Mouse (Mus musculus) small intestine, adult 2 months (tissue): ENCODE measurements around the gene Dguok.

Source experiments
- CTCF ChIP-seq: fragments of 200-500 bp; IDR thresholded peaks from 2 replicates; pipeline ENCODE4 v1.5.1; 2012; ENCODE audit warnings: low read depth, mild to moderate bottlenecking, control low read depth, inconsistent platforms, low read length, moderate library complexity, mixed read lengths; ENCODE audit not compliant: insufficient replicate concordance, insufficient read length; ENCODE audit errors: extremely low read depth
- POLR2A ChIP-seq: fragments of 200-500 bp; IDR thresholded peaks from 2 replicates; pipeline ENCODE4 v1.6.1; 2012; ENCODE audit warnings: low read depth, mild to moderate bottlenecking, control low read depth, inconsistent platforms, low read length, moderate library complexity

DNA sequence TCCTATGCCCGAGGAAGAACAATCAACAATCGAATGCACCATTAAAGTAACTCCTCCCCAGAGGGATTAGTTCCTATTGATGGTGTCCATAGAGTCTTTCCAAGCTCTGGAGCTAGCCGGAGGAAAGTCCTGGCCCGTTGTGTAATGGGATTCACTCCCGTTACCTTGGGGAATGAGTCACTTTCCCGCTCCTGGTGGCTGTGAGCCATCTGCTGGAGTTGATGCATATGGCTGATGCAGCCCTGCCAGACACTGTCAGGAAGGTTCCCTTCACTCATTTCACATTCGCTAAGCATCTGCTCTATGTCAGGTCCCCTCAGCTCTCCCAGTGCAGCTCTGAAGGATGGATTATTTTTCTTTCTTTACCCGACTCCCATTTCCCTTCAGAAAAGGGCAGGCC, 2.7 kb upstream of the Dguok start:
- TF ChIP-seq POLR2A: no peak
- TF ChIP-seq CTCF: 0 out of 2 replicates have a peak, but pooled peaks have one; percentile 19
